Mouse (Mus musculus): ENCODE measurements around the gene Gm49320. TPM values are rescaled to one million over a fixed set of nuclear protein-coding genes. Genes with fewer than 3 reads are reported as not detected.

Gene Gm49320
- 1.1 and 2.0 TPM in 2 replicates for polyA plus RNA-seq (2016; fragmentation: Nextera tagmentation; extraction: Ambion mirVana)

DNA sequence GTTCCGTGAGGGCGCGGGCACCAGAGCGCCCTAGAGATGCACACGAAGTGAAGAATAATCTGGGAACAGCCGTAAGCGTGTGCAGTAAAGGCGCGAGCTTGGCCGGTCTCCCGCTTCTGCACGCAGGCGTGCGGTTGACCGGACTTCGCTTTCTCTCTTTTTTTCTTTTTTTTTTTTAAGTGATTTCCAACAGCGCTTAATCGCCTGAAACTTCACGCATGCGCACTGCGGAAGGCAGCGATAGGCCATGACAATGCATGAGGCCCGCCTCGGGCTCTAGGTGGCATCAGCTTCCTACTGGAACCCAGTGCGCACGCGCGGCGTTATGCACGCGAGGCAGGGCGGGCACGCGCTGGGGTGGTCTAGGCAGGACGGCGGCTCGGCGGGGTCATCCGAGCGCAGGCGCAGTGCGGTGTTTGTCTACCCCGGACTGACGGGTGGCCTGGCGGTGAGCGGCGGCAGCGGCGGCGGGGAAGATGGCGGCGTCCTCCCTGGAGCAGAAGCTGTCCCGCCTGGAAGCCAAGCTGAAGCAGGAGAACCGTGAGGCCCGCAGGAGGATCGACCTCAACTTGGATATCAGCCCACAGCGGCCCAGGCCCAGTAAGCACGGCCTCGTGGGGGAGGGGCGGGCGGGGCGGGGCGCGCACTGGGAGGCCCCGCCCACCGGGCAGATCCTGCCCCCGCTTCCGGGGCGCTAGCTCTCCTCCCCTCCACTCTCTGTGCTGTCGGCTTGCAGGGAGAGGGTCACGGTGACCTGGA lies at the start of gene Gm49320, which contains the start of gene Map2k7:
Gene Gm49320 (plus strand): TSS at position 432 of the 759 bp plus-strand sequence.
Gene Map2k7 (plus strand): TSS at position 307 of the 759 bp plus-strand sequence.
- H3K4me3 ChIP-seq, result peak within 1 kb of the TSS; percentile 86
- H3K4me1 ChIP-seq, result peaks cover 20% of the 10 kb centered on the region
- H3K9me3 ChIP-seq, result no peaks in the 10 kb centered on the region
- H3K36me3 ChIP-seq, result peaks cover 26% of the 10 kb centered on the region
- H3K4me2 ChIP-seq (replicated peaks), result peak within 1 kb of the TSS; percentile 83
- H3K27ac ChIP-seq, result peak within 1 kb of the TSS; percentile 96
- no peaks in the 10 kb centered on the region for H3K27me3 ChIP-seq
- H3K9ac ChIP-seq, result peak within 1 kb of the TSS; percentile 88
- ATAC-seq (ENCODE audit: insufficient number of reproducible peaks, insufficient read depth, low FRiP score, low TSS enrichment), result peak; percentile 92
- under 1% methylated on average over 64 of the region's 71 CpGs for WGBS

DNA sequence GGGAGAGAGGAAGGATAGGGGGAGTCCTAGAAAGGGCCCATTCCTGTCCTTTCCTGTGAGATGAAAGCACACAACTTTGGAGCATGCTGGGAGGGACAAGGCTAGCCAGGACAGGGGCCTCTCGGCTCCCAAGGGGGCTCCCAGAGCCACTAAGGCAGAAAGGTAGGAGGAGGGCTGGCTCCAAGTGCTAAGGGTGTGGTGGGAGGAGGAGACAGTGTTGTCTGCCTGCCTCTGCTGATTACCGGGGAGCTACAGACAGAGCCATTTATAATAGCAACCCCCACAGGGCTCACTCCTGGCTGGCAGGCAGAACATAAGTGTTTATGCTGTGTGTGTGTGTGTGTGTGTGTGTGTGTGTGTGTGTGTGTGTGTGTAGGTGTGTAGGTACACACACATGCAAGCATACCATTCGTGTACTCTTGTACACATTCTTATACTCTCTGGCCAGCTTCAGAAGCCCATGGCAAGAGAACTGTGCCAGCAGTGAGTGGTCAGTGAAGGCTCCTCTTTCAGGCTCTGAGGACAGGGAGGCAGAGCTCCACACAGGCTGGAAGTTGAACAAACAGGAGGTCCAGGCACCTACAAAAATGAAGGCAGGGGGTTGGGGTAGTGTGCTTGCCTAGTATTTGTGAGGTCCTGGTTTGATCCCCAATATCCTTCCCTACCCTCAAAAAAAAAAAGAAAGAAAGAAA lies 49.5 kb upstream of the Gm49320 start:
- Histone ChIP-seq H3K27me3 (no peaks in the 10 kb centered on the region), H3K4me2 (replicated peaks) (no peak overlapping the region), H3K4me3 (no peak overlapping the region), H3K27ac (no peak overlapping the region), H3K9ac (no peak overlapping the region), H3K9me3 (no peaks in the 10 kb centered on the region), H3K4me1 (0 out of 2 replicates have a peak, but pooled peaks cover 4% of the 10 kb centered on the region), H3K36me3 (peaks cover 36% of the 10 kb centered on the region)
- ATAC-seq (ENCODE audit: insufficient number of reproducible peaks, insufficient read depth, low FRiP score, low TSS enrichment), result no peak
- WGBS, result 35% methylated on average over 3 of the region's 3 CpGs

GRCm38 (mm10) chr8:4192305-4192704 lies 46.4 kb upstream of the Gm49320 start:
- 59% methylated on average over 5 of the region's 5 CpGs for WGBS
- Histone ChIP-seq H3K27me3 (no peaks in the 10 kb centered on the region), H3K4me1 (0 out of 2 replicates have a peak, but pooled peaks cover 4% of the 10 kb centered on the region), H3K36me3 (peaks cover 9% of the 10 kb centered on the region), H3K4me3 (no peak overlapping the region), H3K4me2 (replicated peaks) (no peak overlapping the region), H3K9ac (no peak overlapping the region), H3K27ac (no peak overlapping the region), H3K9me3 (no peaks in the 10 kb centered on the region)
- no peak for ATAC-seq (ENCODE audit: insufficient number of reproducible peaks, insufficient read depth, low FRiP score, low TSS enrichment)

GRCm38 (mm10) chr8:4192807-4193587 lies 45.7 kb upstream of the Gm49320 start:
- Histone ChIP-seq H3K36me3 (0 out of 2 replicates have a peak, but pooled peaks cover 2% of the 10 kb centered on the region), H3K9me3 (no peaks in the 10 kb centered on the region), H3K4me3 (no peak overlapping the region), H3K4me2 (replicated peaks) (peak overlapping the region; percentile 21; the same call in 1 of the 2 replicates), H3K27me3 (no peaks in the 10 kb centered on the region), H3K4me1 (0 out of 2 replicates have a peak, but pooled peaks cover 4% of the 10 kb centered on the region), H3K9ac (no peak overlapping the region), H3K27ac (no peak overlapping the region)
- WGBS, result 8% methylated on average over 18 of the region's 18 CpGs
- ATAC-seq (ENCODE audit: insufficient number of reproducible peaks, insufficient read depth, low FRiP score, low TSS enrichment), result 0 out of 2 replicates have a peak, but pooled peaks have one; percentile 83

- WGBS, result 53% methylated on average over 7 of the region's 7 CpGs
- H3K9ac ChIP-seq, result no peak overlapping the region
- no peak overlapping the region for H3K27ac ChIP-seq
- no peak for ATAC-seq (ENCODE audit: insufficient number of reproducible peaks, insufficient read depth, low FRiP score, low TSS enrichment)
- no peaks in the 10 kb centered on the region for H3K9me3 ChIP-seq
- H3K4me1 ChIP-seq, result 0 out of 2 replicates have a peak, but pooled peaks cover 4% of the 10 kb centered on the region
- H3K4me2 ChIP-seq (replicated peaks), result peak overlapping the region; percentile 21; the same call in 1 of the 2 replicates
- no peak overlapping the region for H3K4me3 ChIP-seq
- H3K27me3 ChIP-seq, result no peaks in the 10 kb centered on the region
- H3K36me3 ChIP-seq, result no peaks in the 10 kb centered on the region
Measured at GRCm38 (mm10) chr8:4193588-4193894, 45.1 kb upstream of the Gm49320 start.

- H3K27ac ChIP-seq, result no peak overlapping the region
- H3K4me3 ChIP-seq, result no peak overlapping the region
- ATAC-seq (ENCODE audit: insufficient number of reproducible peaks, insufficient read depth, low FRiP score, low TSS enrichment), result no peak
- H3K4me2 ChIP-seq (replicated peaks), result no peak overlapping the region
- no peaks in the 10 kb centered on the region for H3K9me3 ChIP-seq
- WGBS, result 56% methylated on average over 2 of the region's 2 CpGs
- H3K27me3 ChIP-seq, result peaks cover 30% of the 10 kb centered on the region
- no peak overlapping the region for H3K9ac ChIP-seq
- H3K4me1 ChIP-seq, result peaks cover 9% of the 10 kb centered on the region; the same call in 1 of the 2 replicates
- H3K36me3 ChIP-seq, result peaks cover 27% of the 10 kb centered on the region; the same call in 1 of the 2 replicates
Measured at GRCm38 (mm10) chr8:4201321-4201720, 37.3 kb upstream of the Gm49320 start.

GRCm38 (mm10) chr8:4205246-4206123 lies 33.2 kb upstream of the Gm49320 start:
- H3K9me3 ChIP-seq, result no peaks in the 10 kb centered on the region
- H3K4me2 ChIP-seq (replicated peaks), result peak overlapping the region; percentile 27; the same call in 1 of the 2 replicates
- ATAC-seq (ENCODE audit: insufficient number of reproducible peaks, insufficient read depth, low FRiP score, low TSS enrichment), result 0 out of 2 replicates have a peak, but pooled peaks have one; percentile 4
- peaks cover 38% of the 10 kb centered on the region for H3K36me3 ChIP-seq
- peak overlapping the region; percentile 4; the same call in 1 of the 2 replicates for H3K4me3 ChIP-seq
- peaks cover 56% of the 10 kb centered on the region for H3K27me3 ChIP-seq
- peaks cover 14% of the 10 kb centered on the region for H3K4me1 ChIP-seq
- WGBS, result 13% methylated on average over 38 of the region's 38 CpGs
- 0 out of 2 replicates have a peak overlapping the region, but pooled peaks have one; percentile 27 for H3K9ac ChIP-seq
- H3K27ac ChIP-seq, result no peak overlapping the region

- peaks cover 38% of the 10 kb centered on the region for H3K36me3 ChIP-seq
- no peaks in the 10 kb centered on the region for H3K9me3 ChIP-seq
- ATAC-seq (ENCODE audit: insufficient number of reproducible peaks, insufficient read depth, low FRiP score, low TSS enrichment), result no peak
- WGBS, result 10% methylated on average over 44 of the region's 44 CpGs
- H3K27ac ChIP-seq, result no peak overlapping the region
- peak overlapping the region; percentile 4; the same call in 1 of the 2 replicates for H3K4me3 ChIP-seq
- H3K4me1 ChIP-seq, result peaks cover 14% of the 10 kb centered on the region
- 0 out of 2 replicates have a peak overlapping the region, but pooled peaks have one; percentile 27 for H3K9ac ChIP-seq
- peak overlapping the region; percentile 27 for H3K4me2 ChIP-seq (replicated peaks)
- peaks cover 56% of the 10 kb centered on the region for H3K27me3 ChIP-seq
Measured at GRCm38 (mm10) chr8:4206182-4207015, 32.3 kb upstream of the Gm49320 start.

DNA sequence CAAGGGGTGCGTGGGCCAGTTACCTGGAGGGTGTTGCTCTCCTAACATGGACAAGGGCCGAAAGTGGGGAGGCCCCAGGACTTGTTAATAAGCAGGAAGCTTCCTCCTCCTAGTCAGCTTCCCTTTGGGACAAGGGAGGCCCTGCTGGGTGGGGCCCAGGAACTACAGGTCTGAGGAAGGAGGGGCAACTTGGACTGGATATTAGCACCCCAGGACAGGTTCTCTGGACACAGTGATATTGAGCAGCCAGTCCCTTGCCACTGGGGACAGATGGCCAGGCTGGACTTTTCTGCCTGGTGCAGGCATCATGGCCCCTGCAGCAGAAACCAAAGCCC lies 31.7 kb upstream of the Gm49320 start:
- no peak overlapping the region for H3K27ac ChIP-seq
- peaks cover 38% of the 10 kb centered on the region for H3K36me3 ChIP-seq
- no peak overlapping the region for H3K4me2 ChIP-seq (replicated peaks)
- H3K9ac ChIP-seq, result 0 out of 2 replicates have a peak overlapping the region, but pooled peaks have one; percentile 3
- H3K27me3 ChIP-seq, result peaks cover 56% of the 10 kb centered on the region
- H3K9me3 ChIP-seq, result no peaks in the 10 kb centered on the region
- no peak overlapping the region for H3K4me3 ChIP-seq
- peaks cover 14% of the 10 kb centered on the region for H3K4me1 ChIP-seq
- ATAC-seq (ENCODE audit: insufficient number of reproducible peaks, insufficient read depth, low FRiP score, low TSS enrichment), result no peak
- WGBS, result 55% methylated on average over 2 of the region's 2 CpGs

DNA sequence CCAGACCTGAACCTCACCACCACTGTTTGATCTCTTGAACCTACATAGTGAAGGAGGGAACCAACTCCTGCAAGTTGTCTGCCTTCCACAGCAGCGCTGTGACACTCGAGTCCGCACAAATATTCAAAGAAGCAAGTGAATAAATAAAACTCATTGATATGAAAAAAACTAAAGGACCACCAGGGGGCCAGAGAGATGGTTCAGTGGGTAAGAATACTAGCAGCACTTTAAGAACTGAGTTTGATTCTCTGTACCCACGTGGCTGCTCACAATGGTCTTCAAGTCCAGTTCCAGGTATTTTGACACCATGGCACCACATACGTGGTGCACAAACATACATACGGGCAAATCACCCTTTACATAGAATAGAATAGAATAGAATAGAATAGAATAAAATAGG lies 27.6 kb upstream of the Gm49320 start:
- Histone ChIP-seq H3K4me1 (peaks cover 29% of the 10 kb centered on the region), H3K9me3 (no peaks in the 10 kb centered on the region), H3K4me2 (replicated peaks) (no peak overlapping the region), H3K27me3 (peaks cover 61% of the 10 kb centered on the region), H3K9ac (no peak overlapping the region), H3K4me3 (no peak overlapping the region), H3K27ac (no peak overlapping the region), H3K36me3 (peaks cover 11% of the 10 kb centered on the region; the same call in 1 of the 2 replicates)
- 76% methylated on average over 6 of the region's 6 CpGs for WGBS
- ATAC-seq (ENCODE audit: insufficient number of reproducible peaks, insufficient read depth, low FRiP score, low TSS enrichment), result no peak

Data from embryonic facial prominence, embryonic 12.5 days (tissue).